Mouse (Mus musculus) embryonic fibroblast, embryonic 13.5 days (primary cell): ENCODE measurements around the gene Cd180.

Experiments used
- CTCF ChIP-seq: IDR thresholded peaks from 2 replicates; pipeline ENCODE4 v1.5.1; 2011; ENCODE audit warnings: mild to moderate bottlenecking, control low read depth, low read length, moderate library complexity, borderline replicate concordance; ENCODE audit not compliant: insufficient read depth
- POLR2A ChIP-seq: IDR thresholded peaks from 2 replicates; pipeline ENCODE4 v1.6.1; 2011; ENCODE audit warnings: low read depth, mild to moderate bottlenecking, control low read depth, low read length, moderate library complexity

DNA sequence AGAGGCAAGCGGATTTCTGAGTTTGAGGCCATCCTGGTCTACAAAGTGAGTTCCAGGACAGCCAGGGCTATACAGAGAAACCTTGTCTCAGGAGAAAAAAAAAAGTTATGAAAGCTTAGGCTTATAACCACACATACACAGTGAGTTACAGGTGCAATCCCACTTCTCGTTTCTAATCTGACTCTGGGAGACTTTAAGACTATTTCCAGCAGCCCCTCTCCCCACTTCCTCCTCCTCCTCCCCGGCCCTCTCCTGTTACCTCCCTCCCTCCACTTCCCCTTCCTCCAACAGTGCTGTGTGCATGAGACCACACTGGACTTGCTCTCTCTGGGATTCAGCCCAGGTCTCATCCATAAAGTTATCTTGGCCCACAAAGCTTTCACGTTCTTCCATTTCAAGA, 26.6 kb upstream of the Cd180 start:
- no peak for TF ChIP-seq CTCF
- no peak for TF ChIP-seq POLR2A
